Mouse (Mus musculus) right cerebral cortex, postnatal 25 days (tissue): ENCODE results near the gene Mlh3.

Experiments used
- DNase-seq: peaks from one replicate; pipeline ENCODE4 v3.0.0; 2022

Gene Mlh3

GRCm38 (mm10) chr12:85186361-85186760, 84.0 kb downstream of the Mlh3 start:
- DNase-seq, result no peak

- DNase-seq, result no peak
These were observed 84.6 kb downstream of the Mlh3 start for GRCm38 (mm10) chr12:85185810-85186209.
